19 mouse cellular contexts compared by ENCODE assay signal in genomic region chrX:41657791-41658190, GRCm38 (mm10).
DNase-seq lines count a peak whose midpoint lies in the region; ATAC-seq and TF ChIP-seq lines count a peak whose summit lies in the region.
"Had no signal": no experiment of that assay in that cellular context is flagged by ENCODE, and none has a peak within 500 bp of the region (broad histone marks: within the 10 kb centered on the region; RNA-seq: fewer than 3 reads in every experiment).

No protein-coding gene starts in this region.

- no peak overlapping the region for H3K9ac ChIP-seq in ES-E14 (ENCODE audit: insufficient read depth, low read depth, low read length, poor library complexity, severe bottlenecking)
- no peak overlapping the region for H3K9ac ChIP-seq in hindbrain, embryonic 16.5 days (ENCODE audit: low read depth, low read length)
- H3K9ac ChIP-seq in intestine, postnatal 0 days (ENCODE audit: low read depth, low read length), result no peak overlapping the region
- H3K9ac ChIP-seq: embryonic facial prominence, embryonic 12.5 days; forebrain, embryonic 13.5 days; forebrain, embryonic 15.5 days; forebrain, postnatal 0 days had no signal

- H3K27ac ChIP-seq in ES-E14 (ENCODE audit: insufficient read depth, low read depth, low read length, poor library complexity, severe bottlenecking), result no peak overlapping the region
- no peak overlapping the region for H3K27ac ChIP-seq in hindbrain, embryonic 16.5 days (ENCODE audit: low read depth, low read length)
- H3K27ac ChIP-seq in intestine, postnatal 0 days (ENCODE audit: low read depth, low read length), result no peak overlapping the region
- H3K27ac ChIP-seq: embryonic facial prominence, embryonic 10.5 days; embryonic facial prominence, embryonic 12.5 days; forebrain, embryonic 13.5 days; forebrain, embryonic 15.5 days had no signal

- no peaks in the 10 kb centered on the region for H3K9me3 ChIP-seq in ES-E14 (ENCODE audit: control insufficient read depth, insufficient read depth, low read depth, low read length)
- H3K9me3 ChIP-seq in hindbrain, embryonic 16.5 days (ENCODE audit: control insufficient read depth, low read length), result no peaks in the 10 kb centered on the region
- H3K9me3 ChIP-seq in intestine, postnatal 0 days (ENCODE audit: control insufficient read depth), result no peaks in the 10 kb centered on the region
- H3K9me3 ChIP-seq: embryonic facial prominence, embryonic 10.5 days; embryonic facial prominence, embryonic 12.5 days; forebrain, embryonic 13.5 days; forebrain, embryonic 15.5 days had no signal

- in situ Hi-C loops in ES-E14 (cut with MboI; ENCODE audit: low sequenced_read_pairs in 2 of 2, unreplicated experiment in 2 of 2), result no loop called here

- no peak overlapping the region for H3K4me3 ChIP-seq in ES-E14 (ENCODE audit: insufficient read depth in 1 of 2, low read depth in 1 of 2, low read length in 2 of 2, poor library complexity in 1 of 2, severe bottlenecking in 1 of 2)
- H3K4me3 ChIP-seq in hindbrain, embryonic 16.5 days (ENCODE audit: low read length), result no peak overlapping the region
- H3K4me3 ChIP-seq in intestine, postnatal 0 days (ENCODE audit: low read depth, low read length), result no peak overlapping the region
- H3K4me3 ChIP-seq: embryonic facial prominence, embryonic 10.5 days; embryonic facial prominence, embryonic 12.5 days; forebrain, embryonic 13.5 days; forebrain, embryonic 15.5 days had no signal

- no peak for ATAC-seq in hindbrain, embryonic 16.5 days
- no peak for ATAC-seq in megakaryocyte progenitor cell, adult 5-6 weeks (replicated peaks; ENCODE audit: poor library complexity)
- ATAC-seq in intestine, postnatal 0 days, result no peak
- ATAC-seq: activated CD4-positive, CD25-positive, alpha-beta regulatory T cell, adult 4 months; forebrain, embryonic 13.5 days; forebrain, embryonic 15.5 days; forebrain, postnatal 0 days had no signal

- no peaks in the 10 kb centered on the region for H3K36me3 ChIP-seq in ES-E14 (ENCODE audit: control insufficient read depth, insufficient read depth, low read length, poor library complexity, severe bottlenecking)
- H3K36me3 ChIP-seq in hindbrain, embryonic 16.5 days (ENCODE audit: control insufficient read depth, insufficient read depth, low read length), result no peaks in the 10 kb centered on the region
- no peaks in the 10 kb centered on the region for H3K36me3 ChIP-seq in intestine, postnatal 0 days (ENCODE audit: control insufficient read depth, insufficient read depth)
- H3K36me3 ChIP-seq: embryonic facial prominence, embryonic 10.5 days; embryonic facial prominence, embryonic 12.5 days; forebrain, embryonic 15.5 days had no signal

- TF ChIP-seq CTCF in intestine, postnatal 0 days (IDR thresholded peaks at IDR 0.05; ENCODE audit: low read depth), result no peak

- DNase-seq in ES-E14 (ENCODE audit: low read depth, low spot score) (peak; percentile 24), WW6 (ENCODE audit: low read depth, low spot score) (peak; percentile 13)
- DNase-seq: adrenal gland, adult 8-10 months; adrenal gland, postnatal 14 days; adrenal gland, postnatal 36 days; cerebellum, adult 11-12 months; cerebellum, adult 2 months; cerebellum, adult 9-10 months; cerebellum, postnatal 10 days; cerebellum, postnatal 25 days; forebrain, postnatal 0 days had no signal

- no peak overlapping the region for H3K4me2 ChIP-seq in hindbrain, embryonic 16.5 days (ENCODE audit: low read length)
- H3K4me2 ChIP-seq in intestine, postnatal 0 days (replicated peaks; ENCODE audit: low read depth), result no peak overlapping the region
- H3K4me2 ChIP-seq: embryonic facial prominence, embryonic 12.5 days; forebrain, embryonic 13.5 days; forebrain, embryonic 15.5 days had no signal

- no peaks in the 10 kb centered on the region for H3K27me3 ChIP-seq in hindbrain, embryonic 16.5 days (replicated peaks; ENCODE audit: control insufficient read depth, insufficient read depth, low read length)
- H3K27me3 ChIP-seq in intestine, postnatal 0 days (replicated peaks; ENCODE audit: control insufficient read depth, insufficient read depth, low read length), result no peaks in the 10 kb centered on the region
- H3K27me3 ChIP-seq: embryonic facial prominence, embryonic 12.5 days; forebrain, embryonic 13.5 days; forebrain, embryonic 15.5 days had no signal

- H3K4me1 ChIP-seq in ES-E14 (ENCODE audit: control insufficient read depth in 2 of 2, insufficient read depth in 2 of 2, low read length in 2 of 2, poor library complexity in 1 of 2), result no peaks in the 10 kb centered on the region; a peak in 1 of 4 replicates
- no peaks in the 10 kb centered on the region for H3K4me1 ChIP-seq in hindbrain, embryonic 16.5 days (ENCODE audit: control insufficient read depth, insufficient read depth, low read depth, low read length)
- no peaks in the 10 kb centered on the region for H3K4me1 ChIP-seq in intestine, postnatal 0 days (replicated peaks; ENCODE audit: control insufficient read depth, insufficient read depth, low read length)
- H3K4me1 ChIP-seq: embryonic facial prominence, embryonic 10.5 days; embryonic facial prominence, embryonic 12.5 days; forebrain, embryonic 13.5 days; forebrain, embryonic 15.5 days had no signal

- WGBS in hindbrain, embryonic 16.5 days, result 60% methylated on average over 4 of the region's 4 CpGs
- WGBS in intestine, postnatal 0 days, result 54% methylated on average over 4 of the region's 4 CpGs

TF ChIP-seq in ES-E14, 5 proteins besides CTCF, POLR2A, EP300 and RAD21:
- TF ChIP-seq HCFC1 (IDR thresholded peaks at IDR 0.05; ENCODE audit: borderline replicate concordance, insufficient read depth, low read length), result no peak
- TF ChIP-seq CHD2 (IDR thresholded peaks at IDR 0.05; ENCODE audit: low read depth, low read length), result 0 out of 2 replicates have a peak, but pooled peaks have one; percentile 27
TF ChIP-seq in ES-E14: peak in this region for 1.
